Mouse (Mus musculus) brain, embryonic 14.5 days (tissue): ENCODE data around the gene Arsb.

Source experiments
- CTCF ChIP-seq: fragments of 200-500 bp; IDR thresholded peaks from 2 replicates; pipeline ENCODE4 v1.5.1; 2012; ENCODE audit warnings: inconsistent platforms, mild to moderate bottlenecking, moderate library complexity, borderline replicate concordance; ENCODE audit not compliant: insufficient read depth, insufficient read length; ENCODE audit errors: extremely low read depth
- POLR2A ChIP-seq: fragments of 200-500 bp; IDR thresholded peaks from 2 replicates; pipeline ENCODE4 v1.6.1; 2012; ENCODE audit warnings: mild to moderate bottlenecking, inconsistent platforms, borderline replicate concordance; ENCODE audit not compliant: poor library complexity, insufficient read depth, insufficient read length, severe bottlenecking; ENCODE audit errors: extremely low read depth

- TF ChIP-seq POLR2A (no peak), CTCF (no peak)
Measured at GRCm38 (mm10) chr13:93761831-93762230, 9.6 kb upstream of the Arsb start.
